Mouse (Mus musculus) frontal cortex, postnatal 25 days (tissue): ENCODE results near the gene Mturn.

ENCODE experiments used
- DNase-seq, 2 experiments: peaks; one replicate each; pipeline ENCODE4 v3.0.0; 2022; ENCODE audit warnings: low spot score in 2 of 2

The Mturn gene

DNA sequence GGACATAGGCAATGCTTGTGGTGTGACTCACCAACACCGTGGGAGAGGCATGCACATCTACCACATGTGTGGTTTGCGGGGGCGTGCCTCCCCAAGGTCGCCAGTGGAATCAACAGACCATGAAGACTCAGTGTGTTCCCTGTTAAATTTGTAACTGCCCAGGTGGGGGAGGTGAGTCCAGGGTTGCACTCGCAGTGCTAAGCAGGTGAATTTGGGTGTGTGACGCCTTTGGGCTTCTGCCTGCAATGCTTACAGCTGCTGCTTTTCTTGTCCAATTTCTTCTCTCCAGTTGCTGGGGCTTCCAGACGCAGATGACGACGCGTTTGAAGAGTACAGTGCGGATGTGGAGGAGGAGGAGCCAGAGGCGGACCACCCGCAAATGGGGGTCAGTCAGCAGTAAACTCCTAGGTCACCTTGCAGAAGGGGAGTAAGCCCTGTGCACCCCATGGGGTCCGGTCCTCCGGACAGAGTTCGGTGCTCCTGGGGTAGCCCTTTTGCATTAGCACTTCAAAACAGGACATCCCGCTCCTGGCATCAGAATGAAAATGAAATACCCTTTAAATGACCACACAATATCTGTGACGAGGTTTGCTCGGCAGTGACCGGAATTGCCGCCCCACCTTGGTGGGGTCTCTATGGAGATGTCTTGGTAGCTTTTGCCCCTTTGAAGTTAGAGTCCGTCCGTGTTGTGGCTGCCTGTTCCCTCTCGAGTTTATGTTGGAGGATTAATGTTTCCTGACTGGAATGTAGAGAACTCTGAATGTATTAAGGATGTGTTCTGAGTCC is 17.5 kb downstream of the Mturn start:
- no peak for DNase-seq

DNA sequence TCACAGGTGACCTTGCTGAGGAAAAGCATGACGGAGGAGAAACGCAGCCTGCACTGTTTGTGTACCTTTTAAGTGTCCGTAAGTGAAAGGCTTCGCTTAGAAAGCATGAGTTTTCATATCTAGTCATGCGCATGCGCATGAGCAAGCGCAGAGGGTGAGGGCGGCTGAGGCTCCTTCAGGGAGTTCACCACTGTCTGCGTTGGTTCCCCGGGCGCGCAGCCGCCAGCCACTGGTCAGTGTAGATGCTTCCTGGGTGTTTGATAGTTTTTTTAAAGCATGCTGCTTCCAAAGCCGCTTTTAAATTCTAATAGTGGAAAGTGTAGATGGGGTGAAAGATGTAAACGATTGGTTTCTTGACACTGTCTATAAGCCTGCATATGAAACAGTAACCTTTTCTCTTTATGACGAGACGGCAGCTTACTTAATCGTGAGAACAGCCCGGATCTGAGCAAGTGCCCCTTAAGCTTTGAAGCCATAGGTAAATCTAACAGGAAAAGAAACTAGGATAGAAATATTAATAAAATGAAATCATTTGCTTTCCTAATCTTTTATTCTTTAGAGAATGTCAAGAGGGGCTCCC is 18.1 kb downstream of the Mturn start:
- peak; percentile 59 to 69 for DNase-seq

- no peak for DNase-seq
Observed at GRCm38 (mm10) chr6:54700516-54700915, 19.1 kb downstream of the Mturn start.

- no peak for DNase-seq
Observed at GRCm38 (mm10) chr6:54701901-54702300, 20.5 kb downstream of the Mturn start.

GRCm38 (mm10) chr6:54703633-54704538 is 22.5 kb downstream of the Mturn start:
- no peak for DNase-seq

- no peak for DNase-seq
Observed at GRCm38 (mm10) chr6:54704539-54704845, 23.1 kb downstream of the Mturn start.

DNA sequence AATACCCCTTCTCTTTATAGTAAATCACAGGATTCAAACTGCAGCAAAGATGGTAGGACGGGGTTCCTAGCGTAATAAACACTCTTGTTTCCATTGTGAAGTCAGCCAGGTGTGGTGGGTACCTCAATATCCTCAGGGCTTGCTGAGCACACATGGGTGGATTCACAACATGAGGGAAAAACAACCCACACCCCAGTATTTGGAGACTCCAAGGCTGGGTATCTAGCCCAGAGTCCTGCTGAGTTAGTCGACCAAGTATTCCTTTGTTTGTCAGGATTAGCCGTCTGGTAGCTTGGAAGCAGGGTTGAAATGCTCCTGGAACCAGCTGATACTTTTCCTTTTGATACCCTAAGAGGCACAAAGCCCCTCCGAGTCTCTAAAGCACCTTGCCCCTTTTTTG is 23.4 kb downstream of the Mturn start:
- DNase-seq: no peak

- DNase-seq: no peak
Observed at GRCm38 (mm10) chr6:54705387-54705909, 24.0 kb downstream of the Mturn start.

DNA sequence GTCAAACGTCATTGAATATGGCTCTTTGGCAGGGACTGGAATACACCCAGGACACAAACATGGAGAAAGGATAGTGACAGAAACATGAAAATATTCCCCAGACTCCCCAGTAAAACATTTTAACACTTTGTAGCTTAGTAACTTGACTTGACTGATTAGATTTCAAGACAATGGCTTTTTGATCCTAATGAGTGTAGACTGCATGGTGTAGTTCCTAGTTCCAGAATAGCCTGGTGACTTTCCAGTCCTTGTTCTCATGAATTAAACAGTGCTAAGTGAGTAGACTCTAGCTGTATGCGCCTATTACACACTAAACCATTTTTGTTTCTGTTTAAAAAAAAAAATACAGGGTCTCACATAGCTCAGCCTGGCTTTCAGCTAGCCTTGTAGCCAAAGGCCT is 24.7 kb downstream of the Mturn start:
- no peak for DNase-seq

GRCm38 (mm10) chr6:54706611-54707172 is 25.3 kb downstream of the Mturn start:
- DNase-seq: no peak

GRCm38 (mm10) chr6:54708646-54709045 is 27.2 kb downstream of the Mturn start:
- no peak for DNase-seq

DNA sequence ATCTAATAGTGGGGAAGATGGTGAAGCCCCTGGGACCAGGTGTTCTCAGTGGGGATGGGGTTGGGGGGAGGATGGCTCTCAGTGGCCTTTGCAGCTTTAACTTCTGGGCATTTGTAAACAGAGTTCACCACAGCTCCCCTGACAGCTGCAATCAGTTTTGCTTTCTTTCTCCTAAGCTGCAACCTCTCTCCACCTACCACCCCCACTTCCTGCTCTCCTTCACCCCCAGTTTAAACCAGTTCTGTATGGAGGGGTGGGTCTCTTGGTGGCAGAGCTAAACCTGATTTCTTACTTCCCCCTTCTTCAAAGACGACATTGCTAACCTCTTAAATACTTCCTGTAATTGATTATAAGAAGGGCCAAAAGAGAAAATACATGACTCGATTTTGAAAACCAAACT is 34.3 kb downstream of the Mturn start:
- no peak for DNase-seq

GRCm38 (mm10) chr6:54718779-54719685 is 37.6 kb downstream of the Mturn start:
- no peak for DNase-seq

- no peak for DNase-seq
Observed at GRCm38 (mm10) chr6:54719686-54720310, 38.4 kb downstream of the Mturn start.

- DNase-seq: no peak
Observed at GRCm38 (mm10) chr6:54720512-54721251, 39.3 kb downstream of the Mturn start.

- DNase-seq: no peak
Observed at GRCm38 (mm10) chr6:54721252-54721635, 39.8 kb downstream of the Mturn start.

DNA sequence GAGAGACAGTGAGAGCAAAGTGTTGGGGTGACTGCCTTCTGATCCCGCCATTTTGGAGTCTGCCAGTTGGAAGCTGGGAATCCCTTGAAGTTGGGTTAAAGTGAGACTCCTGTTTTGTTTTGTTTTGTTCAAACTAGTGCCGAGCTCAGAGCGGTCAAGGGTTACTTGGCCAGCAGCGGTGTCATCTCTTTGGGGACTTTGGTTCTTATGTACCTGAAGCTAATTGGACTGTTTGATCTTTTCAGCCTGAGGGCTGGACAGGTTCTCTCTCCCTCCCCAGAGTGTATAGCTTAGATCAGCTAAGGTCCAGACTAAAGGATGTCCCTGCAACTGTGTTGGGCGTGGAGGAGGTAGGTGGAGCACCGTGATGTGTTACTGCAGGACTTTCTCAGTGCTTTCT is 44.9 kb downstream of the Mturn start:
- no peak for DNase-seq

GRCm38 (mm10) chr6:54726796-54727195 is 45.4 kb downstream of the Mturn start:
- DNase-seq: no peak

DNA sequence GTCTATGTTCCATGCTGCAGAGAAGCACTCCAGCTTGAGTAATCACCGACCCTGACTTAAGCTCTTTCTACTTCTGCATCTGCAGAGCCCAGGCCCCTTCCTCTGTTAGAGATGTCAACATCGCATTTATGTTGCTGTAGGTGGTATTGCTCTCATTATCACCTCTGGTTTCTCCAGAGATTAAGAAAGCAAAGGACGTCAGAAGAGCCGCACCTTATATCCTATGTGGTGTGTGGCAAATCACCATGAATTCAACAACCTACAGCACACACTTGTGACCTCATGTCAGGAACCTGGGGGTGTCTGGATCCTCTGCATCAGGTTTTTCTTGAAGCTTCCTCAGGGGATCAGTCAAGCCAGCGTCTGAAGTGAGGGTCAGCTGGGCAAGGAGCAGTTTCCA is 46.0 kb downstream of the Mturn start:
- DNase-seq: no peak
